Mouse (Mus musculus) MEL (cell line): ENCODE measurements at regions not wholly inside any gene's neighbourhood (a gene's known extent, or its start where the extent isn't known, plus 50 kb on each side); places are given as distances from the start of the nearest gene placed in this dataset.

Experiments
- CTCF ChIP-seq, 3 experiments: IDR thresholded peaks in 2 of 3; conservative IDR thresholded peaks in 1 of 3; 2 replicates each; pipeline ENCODE4 v1.5.1; 2011 to 2012; ENCODE audit warnings: low read length in 3 of 3, low read depth in 2 of 3, mild to moderate bottlenecking in 2 of 3, improper control_type of control experiment in 1 of 3, inconsistent platforms in 1 of 3, mixed read lengths in 1 of 3, moderate library complexity in 1 of 3; ENCODE audit not compliant: control insufficient read depth in 1 of 3, insufficient read depth in 1 of 3, poor library complexity in 1 of 3, severe bottlenecking in 1 of 3
- ELF1 ChIP-seq: IDR thresholded peaks from 2 replicates; pipeline ENCODE4 v1.6.1; 2014; ENCODE audit warnings: low read depth, mild to moderate bottlenecking, inconsistent platforms, low read length, improper control_type of control experiment, moderate library complexity
- HCFC1 ChIP-seq: IDR thresholded peaks from 2 replicates; pipeline ENCODE4 v1.6.1; 2012; ENCODE audit warnings: low read depth, mild to moderate bottlenecking, inconsistent platforms, low read length, improper control_type of control experiment, moderate library complexity
- POLR2A ChIP-seq, 2 experiments: IDR thresholded peaks; 2 replicates each; pipeline ENCODE4 v1.6.1; 2011 to 2012; ENCODE audit warnings: low read length in 2 of 2, mild to moderate bottlenecking in 2 of 2, control low read depth in 1 of 2, improper control_type of control experiment in 1 of 2, low read depth in 1 of 2, moderate library complexity in 1 of 2; ENCODE audit not compliant: control insufficient read depth in 1 of 2, insufficient read depth in 1 of 2, poor library complexity in 1 of 2
- RCOR1 ChIP-seq: IDR thresholded peaks from 2 replicates; pipeline ENCODE4 v1.6.1; 2012; ENCODE audit warnings: low read depth, mild to moderate bottlenecking, inconsistent platforms, low read length, improper control_type of control experiment
- TCF12 ChIP-seq: IDR thresholded peaks from 2 replicates; pipeline ENCODE4 v1.6.1; 2014; ENCODE audit warnings: low read depth, mild to moderate bottlenecking, inconsistent platforms, low read length, improper control_type of control experiment, moderate library complexity
- ZKSCAN1 ChIP-seq: IDR thresholded peaks from 2 replicates; pipeline ENCODE4 v1.6.1; 2012; ENCODE audit warnings: low read depth, mild to moderate bottlenecking, inconsistent platforms, low read length, improper control_type of control experiment, moderate library complexity

- TF ChIP-seq CTCF (IDR thresholded peaks at IDR 0.05 in 2 of 3, conservative IDR thresholded peaks at IDR 0.05 in 1 of 3; ENCODE audit: control insufficient read depth in 1 of 3, insufficient read depth in 1 of 3, low read depth in 2 of 3, low read length in 3 of 3, poor library complexity in 1 of 3, severe bottlenecking in 1 of 3) (no peak), TCF12 (no peak), POLR2A (IDR thresholded peaks at IDR 0.05; ENCODE audit: control insufficient read depth in 1 of 2, insufficient read depth in 1 of 2, low read depth in 1 of 2, low read length in 2 of 2, poor library complexity in 1 of 2) (no peak), ZKSCAN1 (no peak), RCOR1 (no peak), HCFC1 (no peak), ELF1 (no peak)
Measured at GRCm38 (mm10) chr15:15170387-15170786, 1558.2 kb upstream of the Cdh9 start.
